Mouse (Mus musculus) gastrocnemius, postnatal 14 days (tissue): Measurements from ENCODE around the gene Sardh. TPM values are rescaled to one million over a fixed set of nuclear protein-coding genes. Genes with fewer than 3 reads are reported as not detected.

Experiments used
- DNase-seq: peaks from one replicate; pipeline ENCODE4 v3.0.0; 2021; ENCODE audit warnings: mixed read lengths
- intact Hi-C: fragments of 180-260 bp; cut with DNase I; formaldehyde crosslinking; loops from one replicate; pipeline ENCODE4 v1.15.1; 2025; ENCODE audit warnings: low total_unique reads
- long read RNA-seq, 2 experiments: library from polyadenylated mRNA; stranded (forward); transcript quantifications; one replicate each; pipeline ENCODE4 v2.0.0; 2021
- total RNA-seq, 2 experiments: library from RNA; stranded (reverse); gene quantifications; 2 replicates each; pipeline ENCODE4 v1.2.3; 2021

The Sardh gene
- 1 to 10 TPM; 4.2 to 6.0 TPM for total RNA-seq
- long read RNA-seq, experiment 1, partial matches to known transcripts: 0 of 1 reads
- long read RNA-seq, experiment 1, other reads (novel, unspliced or antisense): 1 of 1 reads
- long read RNA-seq, experiment 2, full-length matches to known transcripts: 1 of 1 reads
- long read RNA-seq, experiment 2, partial matches to known transcripts: 0 of 1 reads
- long read RNA-seq, experiment 2, other reads (novel, unspliced or antisense): 0 of 1 reads

GRCm38 (mm10) chr2:27248211-27248610 is at the start of gene Sardh:
TSS of gene Sardh (minus strand) at chr2:27248337.
- intact Hi-C loops: no loop called here
- DNase-seq: no peak

GRCm38 (mm10) chr2:27296656-27297406 is 48.7 kb upstream of the Sardh start:
- no peak for DNase-seq
- intact Hi-C loops: no loop called here

- no peak for DNase-seq
- intact Hi-C loops: no loop called here
Measured at GRCm38 (mm10) chr2:27294777-27295176, 46.6 kb upstream of the Sardh start.

GRCm38 (mm10) chr2:27289019-27289418 is 40.9 kb upstream of the Sardh start:
- intact Hi-C loops: loop anchor here (2.0 kb wide), 1 partner anchor 140 kb away; no protein-coding TSS in a partner anchor
- DNase-seq: peak; percentile 81

- intact Hi-C loops: no loop called here
- DNase-seq: no peak
Measured at GRCm38 (mm10) chr2:27286971-27287710, 39.0 kb upstream of the Sardh start.

- intact Hi-C loops: no loop called here
- DNase-seq: no peak
Measured at GRCm38 (mm10) chr2:27284441-27284840, 36.3 kb upstream of the Sardh start.

- DNase-seq: no peak
- intact Hi-C loops: no loop called here
Measured at GRCm38 (mm10) chr2:27281771-27282170, 33.6 kb upstream of the Sardh start.

- DNase-seq: peak; percentile 70
- intact Hi-C loops: no loop called here
Measured at GRCm38 (mm10) chr2:27280920-27281611, 32.9 kb upstream of the Sardh start.

- DNase-seq: no peak
- intact Hi-C loops: loop anchor here (10.0 kb wide), 1 partner anchor 246 kb away; no protein-coding TSS in a partner anchor
Measured at GRCm38 (mm10) chr2:27278859-27279258, 30.7 kb upstream of the Sardh start.

- intact Hi-C loops: no loop called here
- DNase-seq: no peak
Measured at GRCm38 (mm10) chr2:27268325-27268724, 20.2 kb upstream of the Sardh start.

GRCm38 (mm10) chr2:27265819-27266218 is 17.7 kb upstream of the Sardh start:
- intact Hi-C loops: no loop called here
- no peak for DNase-seq

- intact Hi-C loops: no loop called here
- DNase-seq: no peak
Measured at GRCm38 (mm10) chr2:27262984-27263383, 14.8 kb upstream of the Sardh start.

GRCm38 (mm10) chr2:27251434-27251833 is 3.3 kb upstream of the Sardh start:
- intact Hi-C loops: no loop called here
- no peak for DNase-seq

- DNase-seq: no peak
- intact Hi-C loops: no loop called here
Measured at GRCm38 (mm10) chr2:27247487-27247863, 662 bp downstream of the Sardh start.

GRCm38 (mm10) chr2:27246712-27247486 is 1.2 kb downstream of the Sardh start:
- intact Hi-C loops: no loop called here
- peak; percentile 92 for DNase-seq

- no peak for DNase-seq
- intact Hi-C loops: no loop called here
Measured at GRCm38 (mm10) chr2:27245947-27246346, 2.2 kb downstream of the Sardh start.

- DNase-seq: peak; percentile 64
- intact Hi-C loops: loop anchor here (2.0 to 5.0 kb wide), 2 partner anchors 160 to 195 kb away; partner anchors contain the start of gene Adamtsl2
Measured at GRCm38 (mm10) chr2:27237342-27237741, 10.8 kb downstream of the Sardh start.

- DNase-seq: peak; percentile 72
- intact Hi-C loops: loop anchor here (2.0 to 5.0 kb wide), 2 partner anchors 158 to 193 kb away; partner anchors contain the start of gene Adamtsl2
Measured at GRCm38 (mm10) chr2:27235729-27236128, 12.4 kb downstream of the Sardh start.

GRCm38 (mm10) chr2:27232376-27232775 is 15.8 kb downstream of the Sardh start:
- no peak for DNase-seq
- intact Hi-C loops: no loop called here
